Mouse (Mus musculus) kidney, postnatal 0 days (tissue): ENCODE results near the gene E130208F15Rik. TPM values are rescaled to one million over a fixed set of nuclear protein-coding genes. Genes with fewer than 3 reads are reported as not detected.

Experiments
- ATAC-seq: fragments of 200-750 bp; cut with Nextera tagmentation; replicated peaks from 2 replicates; pipeline ENCODE4 v1.8.0; 2017; ENCODE audit warnings: low read depth, moderate number of reproducible peaks, moderate TSS enrichment, moderate library complexity; ENCODE audit not compliant: low FRiP score
- DNase-seq: peaks from one replicate; pipeline ENCODE4 v3.0.0-alpha.2; 2016; ENCODE audit warnings: low spot score
- H3K27ac ChIP-seq: fragments of 300-500 bp; sonication (generic); 2 replicates; pipeline ENCODE4 v1.5.1; 2014; ENCODE audit warnings: mild to moderate bottlenecking
- H3K27me3 ChIP-seq: fragments of 300-500 bp; sonication (generic); 2 replicates; pipeline ENCODE4 v1.6.1; 2014; ENCODE audit warnings: low read length, mixed read lengths; ENCODE audit not compliant: insufficient read depth
- H3K36me3 ChIP-seq: fragments of 300-500 bp; sonication (generic); 2 replicates; pipeline ENCODE4 v1.6.1; 2014; ENCODE audit warnings: low read length, mixed read lengths; ENCODE audit not compliant: insufficient read depth
- H3K4me1 ChIP-seq: fragments of 300-500 bp; sonication (generic); replicated peaks from 2 replicates; pipeline ENCODE4 v1.6.1; 2014; ENCODE audit warnings: antibody characterized with exemption, low read length, mixed read lengths; ENCODE audit not compliant: insufficient read depth
- H3K4me2 ChIP-seq: fragments of 300-500 bp; sonication (generic); 2 replicates; pipeline ENCODE4 v1.6.1; 2014; ENCODE audit warnings: mild to moderate bottlenecking, low read length, moderate library complexity, mixed read lengths
- H3K4me3 ChIP-seq: fragments of 300-500 bp; sonication (generic); replicated peaks from 2 replicates; pipeline ENCODE4 v1.5.1; 2014; ENCODE audit warnings: low read depth, low read length
- H3K9ac ChIP-seq: fragments of 300-500 bp; sonication (generic); 2 replicates; pipeline ENCODE4 v1.6.1; 2014; ENCODE audit warnings: low read depth, low read length
- H3K9me3 ChIP-seq: fragments of 300-500 bp; sonication (generic); replicated peaks from 2 replicates; pipeline ENCODE4 v1.6.1; 2016; ENCODE audit warnings: low read length, inconsistent platforms, mixed read lengths
- CTCF ChIP-seq: IDR thresholded peaks from 2 replicates; pipeline ENCODE4 v1.5.1; 2016; ENCODE audit warnings: antibody characterized with exemption, low read depth, mild to moderate bottlenecking, moderate library complexity
- WGBS: fragments of 180-500 bp; shearing (Covaris S2); extraction: QIAGEN DNeasy Blood & Tissue Kit; methylation state at CpG from one replicate; pipeline ENCODE4 v1.1.7; 2014; 5-methylcytosine and 5-hydroxymethylcytosine counted together
- polyA plus RNA-seq: library from polyadenylated mRNA; unstranded; fragments of >200 nt; fragmentation: Nextera tagmentation; extraction: Ambion mirVana; gene quantifications from 2 replicates; pipeline ENCODE4 v1.2.1, GENCODE M21; 2015

E130208F15Rik gene
- polyA plus RNA-seq, 1 experiment from 2014 or later, result not detected

DNA sequence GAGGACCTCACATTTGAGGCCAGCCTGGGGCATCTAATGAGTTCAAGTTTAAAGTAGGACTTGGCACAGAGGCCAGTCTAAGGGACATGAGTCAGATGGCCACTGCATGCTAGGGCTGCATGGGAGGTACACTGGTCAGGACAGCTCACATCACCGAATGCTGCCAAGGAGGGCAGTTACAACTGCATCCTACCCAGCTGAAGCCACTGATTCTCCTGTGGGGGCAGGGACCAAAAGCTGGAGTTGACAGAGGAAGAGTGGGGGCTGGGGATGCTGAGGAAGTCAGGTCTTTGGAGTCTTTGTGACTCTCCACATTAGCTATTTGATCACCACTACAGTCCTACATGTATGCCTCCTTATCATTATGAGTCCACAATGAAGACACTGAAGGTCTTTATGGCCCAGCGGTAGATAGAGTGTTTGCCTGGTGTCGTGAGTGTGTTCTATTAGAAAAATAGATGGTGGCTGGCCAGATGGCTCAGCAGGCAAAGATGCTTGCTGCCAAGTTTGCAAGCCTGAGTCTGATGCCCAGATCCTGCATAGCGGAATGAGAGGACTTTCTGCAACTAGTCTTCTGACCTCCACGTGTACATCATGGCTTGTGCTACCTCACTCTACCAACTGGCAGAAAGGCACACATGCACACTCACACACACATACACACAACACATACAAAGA is 18.0 kb downstream of the E130208F15Rik start:
- Histone ChIP-seq H3K27me3 (no peaks in the 10 kb centered on the region; the same call in 1 of the 2 replicates), H3K4me3 (no peak overlapping the region), H3K4me1 (no peaks in the 10 kb centered on the region), H3K9me3 (no peaks in the 10 kb centered on the region), H3K36me3 (no peaks in the 10 kb centered on the region), H3K9ac (no peak overlapping the region), H3K27ac (no peak overlapping the region), H3K4me2 (no peak overlapping the region)
- WGBS, result 75% methylated on average over 5 of the region's 5 CpGs
- TF ChIP-seq CTCF, result no peak
- DNase-seq (no peak), ATAC-seq (no peak)

DNA sequence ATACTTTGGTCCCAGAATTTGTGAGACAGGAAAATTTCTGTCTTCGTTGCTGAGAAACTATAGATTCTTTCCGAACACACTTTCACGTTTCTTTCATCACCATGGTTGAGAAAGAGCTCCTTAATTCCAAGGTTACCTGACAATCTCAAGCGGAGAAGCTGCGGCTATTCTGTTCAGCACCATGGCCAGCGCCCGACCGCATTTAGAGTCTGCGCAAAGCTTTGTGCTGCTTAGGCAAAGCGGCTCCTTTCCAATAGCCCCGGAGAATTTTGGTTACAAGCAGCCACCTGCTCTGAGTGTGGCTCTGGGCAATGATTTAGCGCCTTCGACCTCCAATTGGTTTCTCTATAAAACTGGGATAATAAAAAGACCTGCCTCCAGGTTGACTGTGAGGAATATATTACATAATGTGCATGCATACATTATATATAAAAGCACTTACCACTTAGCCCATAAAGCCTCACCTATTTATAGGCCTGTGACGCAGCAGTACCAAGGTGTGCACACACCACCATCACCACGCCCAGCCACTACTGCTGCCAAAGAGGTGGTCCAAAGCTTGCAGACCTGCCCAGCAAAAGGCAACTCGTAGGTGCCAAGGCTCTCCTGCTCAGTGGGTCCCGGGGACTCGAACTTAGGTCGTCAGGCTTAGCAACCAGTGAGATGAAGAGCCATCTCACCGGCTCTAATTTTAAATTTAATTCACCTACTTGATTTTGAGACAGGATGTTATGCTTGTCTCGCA is 25.3 kb downstream of the E130208F15Rik start:
- Histone ChIP-seq H3K9ac (no peak overlapping the region), H3K9me3 (no peaks in the 10 kb centered on the region), H3K27ac (no peak overlapping the region), H3K4me3 (no peak overlapping the region), H3K4me2 (no peak overlapping the region), H3K27me3 (no peaks in the 10 kb centered on the region), H3K4me1 (no peaks in the 10 kb centered on the region), H3K36me3 (no peaks in the 10 kb centered on the region)
- no peak for ATAC-seq
- DNase-seq, result peak; percentile 81
- TF ChIP-seq CTCF, result no peak
- WGBS, result 27% methylated on average over 21 of the region's 21 CpGs

DNA sequence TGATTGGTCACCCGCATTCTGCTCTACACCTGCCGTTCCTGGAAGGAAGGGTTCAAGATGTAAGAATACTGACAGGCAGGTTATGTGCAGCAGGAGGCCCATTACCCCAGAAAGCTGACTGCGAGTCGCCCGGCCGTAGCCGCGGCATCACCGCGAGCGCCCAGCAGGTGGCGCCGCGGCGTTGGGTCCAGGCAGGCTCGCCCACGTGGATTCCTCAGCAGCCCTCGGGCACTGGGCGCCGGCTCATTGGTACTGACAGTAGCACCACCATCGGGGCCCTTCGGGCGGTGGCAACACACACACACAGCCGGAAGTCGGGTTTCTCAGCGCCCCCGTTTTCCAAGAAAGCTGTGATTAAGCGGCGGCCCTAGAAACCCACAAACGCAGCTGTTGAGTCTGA is 26.3 kb downstream of the E130208F15Rik start:
- ATAC-seq (0 out of 2 replicates have a peak, but pooled peaks have one; percentile 29), DNase-seq (peak; percentile 75)
- H3K9ac ChIP-seq, result no peak overlapping the region
- peak; percentile 81 for TF ChIP-seq CTCF
- H3K4me3 ChIP-seq, result no peak overlapping the region
- under 1% methylated on average over 30 of the region's 30 CpGs for WGBS
- H3K27me3 ChIP-seq, result no peaks in the 10 kb centered on the region
- H3K9me3 ChIP-seq, result no peaks in the 10 kb centered on the region
- H3K4me2 ChIP-seq, result no peak overlapping the region
- no peaks in the 10 kb centered on the region for H3K36me3 ChIP-seq
- no peaks in the 10 kb centered on the region for H3K4me1 ChIP-seq
- no peak overlapping the region for H3K27ac ChIP-seq

DNA sequence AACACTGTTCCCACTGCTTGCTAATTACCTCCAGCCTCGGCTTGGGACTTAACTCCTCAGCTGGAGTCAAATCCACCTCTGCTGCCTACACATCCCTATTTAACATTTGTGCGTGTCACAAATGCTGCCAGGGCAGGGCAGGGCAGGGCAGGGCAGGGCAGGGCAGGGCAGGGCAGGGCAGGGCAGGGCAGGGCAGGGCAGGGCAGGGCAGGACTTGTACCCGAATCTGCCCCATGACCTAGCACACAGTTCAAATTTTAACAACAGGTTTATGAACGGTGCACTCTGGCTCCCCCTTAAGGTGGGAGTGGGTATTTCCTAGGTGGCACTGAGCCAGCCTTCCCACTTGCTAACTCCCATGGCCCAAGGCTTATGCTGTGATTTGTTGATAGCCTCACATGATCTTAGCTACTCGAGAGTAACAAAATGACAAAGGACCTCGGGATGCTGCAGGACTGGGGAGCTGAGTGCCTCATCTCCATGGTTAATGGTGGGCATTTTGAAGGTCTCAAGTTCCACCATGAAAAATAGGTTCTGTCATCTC is 31.8 kb downstream of the E130208F15Rik start:
- peak; percentile 73 for TF ChIP-seq CTCF
- H3K4me1 ChIP-seq, result no peaks in the 10 kb centered on the region; the same call in 1 of the 2 replicates
- no peak overlapping the region for H3K27ac ChIP-seq
- ATAC-seq (no peak; the same call in 1 of the 2 replicates), DNase-seq (peak; percentile 72)
- 8% methylated on average over 6 of the region's 6 CpGs for WGBS
- H3K9me3 ChIP-seq, result no peaks in the 10 kb centered on the region
- H3K4me2 ChIP-seq, result no peak overlapping the region
- no peak overlapping the region for H3K4me3 ChIP-seq
- no peak overlapping the region; the same call in 1 of the 2 replicates for H3K9ac ChIP-seq
- H3K36me3 ChIP-seq, result 0 out of 2 replicates have a peak, but pooled peaks cover 8% of the 10 kb centered on the region
- no peaks in the 10 kb centered on the region for H3K27me3 ChIP-seq

DNA sequence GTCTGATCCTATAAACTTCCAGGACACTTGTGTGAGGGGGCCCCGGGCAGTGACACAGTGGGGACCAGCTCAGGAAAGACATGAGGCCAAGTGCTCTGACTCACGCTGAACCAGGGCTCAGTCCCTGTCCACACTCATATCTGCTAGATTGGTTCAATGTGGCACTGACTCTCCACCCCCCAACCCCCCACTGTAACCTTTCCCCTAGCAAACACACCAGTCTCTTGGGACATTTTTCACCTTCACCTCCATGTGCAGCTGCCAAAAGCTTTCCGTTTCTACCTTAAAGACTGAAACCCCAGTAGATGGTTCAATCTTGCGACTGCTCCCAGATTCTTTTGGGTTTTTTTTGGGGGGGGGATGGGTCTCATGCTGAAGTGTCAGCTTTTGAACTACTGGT is 32.5 kb downstream of the E130208F15Rik start:
- H3K9me3 ChIP-seq, result no peaks in the 10 kb centered on the region
- H3K9ac ChIP-seq, result no peak overlapping the region; the same call in 1 of the 2 replicates
- no peaks in the 10 kb centered on the region for H3K27me3 ChIP-seq
- 0 out of 2 replicates have a peak, but pooled peaks cover 8% of the 10 kb centered on the region for H3K36me3 ChIP-seq
- TF ChIP-seq CTCF, result no peak
- 66% methylated on average over 4 of the region's 4 CpGs for WGBS
- ATAC-seq, result no peak
- no peak overlapping the region for H3K4me2 ChIP-seq
- H3K4me1 ChIP-seq, result peaks cover under 1% of the 10 kb centered on the region; the same call in 1 of the 2 replicates
- H3K4me3 ChIP-seq, result no peak overlapping the region
- DNase-seq, result no peak
- no peak overlapping the region for H3K27ac ChIP-seq
